Comparison of ENCODE assay signal across 8 mouse cellular contexts in the genomic region with DNA sequence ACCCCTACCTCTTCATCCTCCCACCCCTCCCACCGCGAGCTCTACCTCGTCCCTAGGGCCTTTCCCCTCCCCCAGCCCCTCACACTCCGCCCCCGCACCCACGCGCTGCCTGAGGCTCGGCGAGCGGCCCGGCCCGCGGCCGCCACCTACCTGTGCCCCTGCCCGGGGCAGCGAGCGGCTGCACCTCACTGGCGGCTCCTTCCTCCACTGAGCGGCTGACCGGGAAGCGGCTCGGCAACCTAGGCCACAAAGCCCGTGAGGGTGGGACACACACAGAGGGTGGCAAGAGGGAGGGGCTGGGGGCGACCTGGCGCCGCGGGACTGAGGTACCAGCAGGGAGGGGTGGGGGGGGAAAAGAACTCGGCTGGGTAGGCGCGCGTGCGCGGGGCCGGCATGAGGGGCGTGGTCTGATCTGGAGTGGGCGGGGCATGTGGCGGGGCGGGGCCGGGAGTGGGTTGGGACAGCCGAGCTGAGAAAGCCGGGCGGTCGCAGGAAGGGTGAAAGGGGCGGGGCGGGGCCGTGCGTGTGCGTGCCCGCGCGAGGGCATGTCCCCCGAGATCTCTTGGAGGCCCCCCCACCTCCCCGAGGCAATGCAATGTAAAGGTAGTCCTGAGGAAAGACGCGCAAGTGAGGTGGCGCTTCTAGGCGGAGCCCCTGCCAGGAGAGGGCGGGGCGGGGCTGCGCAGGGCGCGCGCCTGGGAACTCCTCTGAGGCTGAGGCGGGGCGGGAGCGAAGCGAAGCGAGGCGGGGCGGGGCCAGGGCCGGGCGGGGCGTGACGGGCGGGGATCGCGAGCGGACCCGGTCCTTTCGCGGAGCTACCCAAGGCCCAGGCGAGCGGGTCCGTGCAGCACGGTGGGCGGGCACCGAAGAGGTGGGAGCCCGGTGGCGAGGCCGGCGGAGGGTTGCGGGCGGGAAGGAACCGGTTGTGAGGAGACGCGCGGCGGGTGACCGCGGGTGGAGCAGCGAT. TPM values are rescaled to one million over a fixed set of nuclear protein-coding genes. Genes with fewer than 3 reads are reported as not detected.
A peak's percentile ranks its signal among the peaks of the same experiment; 100 is the strongest.
DNase-seq lines count a peak whose midpoint lies in the region; ATAC-seq and TF ChIP-seq lines count a peak whose summit lies in the region.

Lrrc42 (minus strand) TSS at position 408 of the 967 bp plus-strand sequence.
Hspb11 (plus strand) TSS at position 469 of the 967 bp plus-strand sequence.

- TF ChIP-seq RAD21 in CH12.LX (IDR thresholded peaks at IDR 0.05; ENCODE audit: low read depth, low read length) = no peak

- TF ChIP-seq EP300 in CH12.LX (IDR thresholded peaks at IDR 0.05; ENCODE audit: low read length) = no peak

- peaks cover 2 to 41% of the 10 kb centered on the region in 2 experiments; a peak in 3 of 4 replicates for H3K4me1 ChIP-seq in CH12.LX (ENCODE audit: control insufficient read depth in 1 of 2, insufficient read depth in 2 of 2)
- H3K4me1 ChIP-seq in forebrain, embryonic 11.5 days (replicated peaks; ENCODE audit: control insufficient read depth, insufficient read depth, low read length) = 0 out of 2 replicates have a peak, but pooled peaks cover 3% of the 10 kb centered on the region
- H3K4me1 ChIP-seq in heart, embryonic 16.5 days (ENCODE audit: control insufficient read depth, insufficient read depth, low read length) = peaks cover 30% of the 10 kb centered on the region
- H3K4me1 ChIP-seq in liver, embryonic 15.5 days (replicated peaks) = peaks cover 46% of the 10 kb centered on the region
- H3K4me1 ChIP-seq in neural tube, embryonic 12.5 days = peaks cover 18% of the 10 kb centered on the region

- H3K9ac ChIP-seq in CH12.LX (ENCODE audit: insufficient read depth, low read depth) = peak within 1 kb of the TSS; percentile 86
- peak within 1 kb of the TSS; percentile 78 for H3K9ac ChIP-seq in forebrain, embryonic 11.5 days (ENCODE audit: low read length)
- peak within 1 kb of the TSS; percentile 92 for H3K9ac ChIP-seq in heart, embryonic 16.5 days (ENCODE audit: low read length)
- H3K9ac ChIP-seq in liver, embryonic 15.5 days = peak within 1 kb of the TSS; percentile 82
- H3K9ac ChIP-seq in neural tube, embryonic 12.5 days = peak within 1 kb of the TSS; percentile 79

- dilution Hi-C loops in CH12.LX (cut with MboI; ENCODE audit: extremely low pct_ligation_motif_present, extremely low pct_unique_long_range_greater_than_20kb, low sequenced_read_pairs) = no loop called here

- H3K27ac ChIP-seq in CH12.LX (ENCODE audit: insufficient read depth, low read depth) = peak within 1 kb of the TSS; percentile 53
- peak within 1 kb of the TSS; percentile 41; the same call in 1 of the 2 replicates for H3K27ac ChIP-seq in forebrain, embryonic 11.5 days (ENCODE audit: low read depth, low read length)
- H3K27ac ChIP-seq in heart, embryonic 16.5 days (ENCODE audit: low read length) = peak within 1 kb of the TSS; percentile 81
- peak within 1 kb of the TSS; percentile 82 for H3K27ac ChIP-seq in liver, embryonic 15.5 days (replicated peaks)
- peak within 1 kb of the TSS; percentile 72 for H3K27ac ChIP-seq in neural tube, embryonic 12.5 days

- no peaks in the 10 kb centered on the region for H3K9me3 ChIP-seq in CH12.LX (replicated peaks; ENCODE audit: low read length)
- no peaks in the 10 kb centered on the region for H3K9me3 ChIP-seq in forebrain, embryonic 11.5 days (ENCODE audit: control insufficient read depth, low read length)
- no peaks in the 10 kb centered on the region for H3K9me3 ChIP-seq in heart, embryonic 16.5 days (replicated peaks; ENCODE audit: control insufficient read depth, low read length)
- H3K9me3 ChIP-seq in liver, embryonic 15.5 days (replicated peaks) = no peaks in the 10 kb centered on the region
- no peaks in the 10 kb centered on the region for H3K9me3 ChIP-seq in neural tube, embryonic 12.5 days

- H3K4me3 ChIP-seq in CH12.LX (replicated peaks in 1 of 3; ENCODE audit: low read depth in 2 of 3, low read length in 2 of 3, poor library complexity in 1 of 3) = peak within 1 kb of the TSS; percentile 75 to 92 (median 78)
- peak within 1 kb of the TSS; percentile 81 for H3K4me3 ChIP-seq in forebrain, embryonic 11.5 days (ENCODE audit: low read depth, low read length)
- H3K4me3 ChIP-seq in heart, embryonic 16.5 days (ENCODE audit: low read length) = peak within 1 kb of the TSS; percentile 92
- peak within 1 kb of the TSS; percentile 84 for H3K4me3 ChIP-seq in liver, embryonic 15.5 days (replicated peaks)
- H3K4me3 ChIP-seq in neural tube, embryonic 12.5 days = peak within 1 kb of the TSS; percentile 77

- ATAC-seq in forebrain, embryonic 11.5 days (replicated peaks; ENCODE audit: low FRiP score) = peak; percentile 96
- ATAC-seq in heart, embryonic 16.5 days (replicated peaks; ENCODE audit: extremely low read depth, insufficient read depth, low FRiP score) = peak; percentile 97
- ATAC-seq in liver, embryonic 15.5 days (ENCODE audit: insufficient read depth) = peak; percentile 94
- ATAC-seq in neural tube, embryonic 12.5 days (ENCODE audit: low FRiP score, low read depth) = peak; percentile 95

- H3K27me3 ChIP-seq in CH12.LX (replicated peaks) = no peaks in the 10 kb centered on the region
- H3K27me3 ChIP-seq in forebrain, embryonic 11.5 days (ENCODE audit: control insufficient read depth, insufficient read depth, low read length) = no peaks in the 10 kb centered on the region
- no peaks in the 10 kb centered on the region for H3K27me3 ChIP-seq in heart, embryonic 16.5 days (ENCODE audit: control insufficient read depth, insufficient read depth, low read length)
- H3K27me3 ChIP-seq in liver, embryonic 15.5 days = 0 out of 2 replicates have a peak, but pooled peaks cover 2% of the 10 kb centered on the region
- no peaks in the 10 kb centered on the region for H3K27me3 ChIP-seq in neural tube, embryonic 12.5 days (replicated peaks)

- under 1% methylated on average over 92 of the region's 101 CpGs for WGBS in forebrain, embryonic 11.5 days
- WGBS in heart, embryonic 16.5 days = under 1% methylated on average over 99 of the region's 101 CpGs
- WGBS in liver, embryonic 15.5 days (ENCODE audit: insufficient replicate concordance) = under 1% methylated on average over 100 of the region's 101 CpGs
- under 1% methylated on average over 98 of the region's 101 CpGs for WGBS in neural tube, embryonic 12.5 days

- H3K4me2 ChIP-seq in CH12.LX (ENCODE audit: insufficient read depth, low read depth, poor library complexity, severe bottlenecking) = peak within 1 kb of the TSS; percentile 94
- H3K4me2 ChIP-seq in forebrain, embryonic 11.5 days (ENCODE audit: low read depth, low read length, severe bottlenecking) = peak within 1 kb of the TSS; percentile 74
- peak within 1 kb of the TSS; percentile 88 for H3K4me2 ChIP-seq in heart, embryonic 16.5 days (ENCODE audit: low read depth, low read length)
- H3K4me2 ChIP-seq in liver, embryonic 15.5 days = peak within 1 kb of the TSS; percentile 97
- peak within 1 kb of the TSS; percentile 63 for H3K4me2 ChIP-seq in neural tube, embryonic 12.5 days (replicated peaks)

- peak; percentile 90 for DNase-seq in CH12.LX (ENCODE audit: extremely low read depth)
- peak; percentile 83 for DNase-seq in c-Kit-positive CD71-positive TER-119-negative erythroid progenitor cells, embryonic 14.5 days (ENCODE audit: low read depth)
- DNase-seq in forebrain, embryonic 11.5 days (ENCODE audit: low spot score) = peak; percentile 99
- peak; percentile 97 to 98 for DNase-seq in kidney, postnatal 36 days
- DNase-seq in telencephalon, adult 2 months (ENCODE audit: low read depth, low spot score) = peak; percentile 93

- peak in 1 of 2 experiments; percentile 44; a peak in 2 of 4 replicates for TF ChIP-seq CTCF in CH12.LX (conservative IDR thresholded peaks at IDR 0.05 in 1 of 2, IDR thresholded peaks at IDR 0.05 in 1 of 2; ENCODE audit: low read depth in 2 of 2, low read length in 2 of 2)

- peaks cover 6% of the 10 kb centered on the region for H3K79me2 ChIP-seq in CH12.LX (replicated peaks; ENCODE audit: control insufficient read depth, extremely low read depth, insufficient read depth, poor library complexity, severe bottlenecking)

- peak; percentile 67 for TF ChIP-seq POLR2A in CH12.LX (IDR thresholded peaks at IDR 0.05; ENCODE audit: low read depth, low read length)

- H3K36me3 ChIP-seq in CH12.LX (replicated peaks in 1 of 2; ENCODE audit: control insufficient read depth in 1 of 2, insufficient read depth in 1 of 2, low read length in 1 of 2) = no peaks in the 10 kb centered on the region
- H3K36me3 ChIP-seq in forebrain, embryonic 11.5 days (ENCODE audit: control insufficient read depth, insufficient read depth, low read length) = no peaks in the 10 kb centered on the region
- H3K36me3 ChIP-seq in heart, embryonic 16.5 days (ENCODE audit: control insufficient read depth, insufficient read depth) = no peaks in the 10 kb centered on the region
- no peaks in the 10 kb centered on the region for H3K36me3 ChIP-seq in liver, embryonic 15.5 days (replicated peaks)
- no peaks in the 10 kb centered on the region for H3K36me3 ChIP-seq in neural tube, embryonic 12.5 days

- in situ Hi-C loops in CH12.LX (cut with MboI; ENCODE audit: low pct_ligation_motif_present, low pct_unique_long_range_greater_than_20kb, low sequenced_read_pairs) = loop anchor here (5.0 kb wide), 1 partner anchor 94 kb away; no protein-coding TSS in a partner anchor

TF ChIP-seq in CH12.LX, 34 proteins besides CTCF, POLR2A, EP300 and RAD21 (continues in another document):
- TF ChIP-seq MAFK (IDR thresholded peaks at IDR 0.05; ENCODE audit: insufficient replicate concordance, low read length) = no peak
- no peak for TF ChIP-seq ZKSCAN1 (IDR thresholded peaks at IDR 0.05; ENCODE audit: borderline replicate concordance, low read depth, low read length)
- TF ChIP-seq HCFC1 (IDR thresholded peaks at IDR 0.05; ENCODE audit: low read depth, low read length) = peak; percentile 22; the same call in 1 of the 2 replicates

RNA-seq across cellular contexts. Expression of gene Lrrc42, which starts in this region (rescaled TPM):
- total RNA-seq in CH12.LX (2012; rRNA removed) (13.0 and 13.7 TPM in 2 replicates), CH12.LX (2014; rRNA removed) (15.3 and 24.9 TPM in 2 replicates)
- polyA plus RNA-seq in CH12.LX (2012; ENCODE audit: insufficient read length, low read depth) = 48.2 and 72.9 TPM in 2 replicates
- 90.5 and 99.5 TPM in 2 replicates for polyA plus RNA-seq in forebrain, embryonic 11.5 days (2014; fragmentation: Nextera tagmentation; extraction: Ambion mirVana)
- polyA plus RNA-seq in heart, embryonic 16.5 days (2015; fragmentation: Nextera tagmentation; extraction: Ambion mirVana) = 40.5 and 48.3 TPM in 2 replicates
- 13.7 and 14.3 TPM in 2 replicates for polyA plus RNA-seq in liver, embryonic 15.5 days (2015; fragmentation: Nextera tagmentation; extraction: Ambion mirVana)
- polyA plus RNA-seq in neural tube, embryonic 12.5 days (2016; fragmentation: Nextera tagmentation; extraction: Ambion mirVana) = 66.3 and 67.6 TPM in 2 replicates

RNA-seq across cellular contexts. Expression of gene Hspb11, which starts in this region (rescaled TPM):
- total RNA-seq in CH12.LX (2012; rRNA removed) = 35.4 and 46.3 TPM in 2 replicates
- total RNA-seq in CH12.LX (2014; rRNA removed) = 38.7 and 40.7 TPM in 2 replicates
- 19.7 and 20.2 TPM in 2 replicates for polyA plus RNA-seq in CH12.LX (2012; ENCODE audit: insufficient read length, low read depth)
- 23.7 and 27.2 TPM in 2 replicates for polyA plus RNA-seq in forebrain, embryonic 11.5 days (2014; fragmentation: Nextera tagmentation; extraction: Ambion mirVana)
- polyA plus RNA-seq in heart, embryonic 16.5 days (2015; fragmentation: Nextera tagmentation; extraction: Ambion mirVana) = 29.1 and 34.0 TPM in 2 replicates
- 5.8 and 6.9 TPM in 2 replicates for polyA plus RNA-seq in liver, embryonic 15.5 days (2015; fragmentation: Nextera tagmentation; extraction: Ambion mirVana)
- 42.0 and 45.9 TPM in 2 replicates for polyA plus RNA-seq in neural tube, embryonic 12.5 days (2016; fragmentation: Nextera tagmentation; extraction: Ambion mirVana)

Comparison
In these comparisons a context has a peak if more than half of its experiments do, and no peak if none do; other contexts are left out.
1. Peak in every context shown above with its lines: DNase-seq, ATAC-seq, H3K4me3 ChIP-seq and H3K27ac ChIP-seq.